Mouse (Mus musculus) G1E (cell line): ENCODE results near the gene Grrp1. TPM values are rescaled to one million over a fixed set of nuclear protein-coding genes. Genes with fewer than 3 reads are reported as not detected.

Source experiments
- ATAC-seq: 2 replicates; pipeline ENCODE4 v1.8.0; 2016; ENCODE audit warnings: mild to moderate bottlenecking; ENCODE audit not compliant: insufficient number of reproducible peaks, poor library complexity, low FRiP score, severe bottlenecking; ENCODE audit errors: extremely low read depth
- DNase-seq: peaks from one replicate; pipeline ENCODE4 v3.0.0; 2012; ENCODE audit warnings: low spot score
- H3K27me3 ChIP-seq: 2 replicates; pipeline ENCODE4 v1.6.1; 2012; ENCODE audit warnings: mild to moderate bottlenecking, low read length, inconsistent platforms; ENCODE audit not compliant: insufficient read depth
- H3K36me3 ChIP-seq: replicated peaks from 2 replicates; pipeline ENCODE3; 2012; ENCODE audit warnings: mild to moderate bottlenecking, inconsistent platforms
- H3K4me1 ChIP-seq: 2 replicates; pipeline ENCODE4 v1.6.1; 2012; ENCODE audit warnings: low read depth, low read length, inconsistent platforms, mixed read lengths; ENCODE audit not compliant: insufficient read depth
- H3K4me3 ChIP-seq: 2 replicates; pipeline ENCODE4 v1.5.1; 2012; ENCODE audit warnings: low read depth, mild to moderate bottlenecking, inconsistent platforms, low read length, moderate library complexity, mixed read lengths
- H3K9me3 ChIP-seq: replicated peaks from 2 replicates; pipeline ENCODE4 v1.6.1; 2012; ENCODE audit warnings: inconsistent platforms
- CTCF ChIP-seq: IDR thresholded peaks from 2 replicates; pipeline ENCODE4 v1.5.1; 2012; ENCODE audit warnings: low read depth, low read length, inconsistent platforms, mixed read lengths
- GATA1 ChIP-seq: IDR thresholded peaks from 2 replicates; pipeline ENCODE4 v1.6.1; 2012; ENCODE audit warnings: borderline replicate concordance, low read length, inconsistent platforms, mixed read lengths
- GATA2 ChIP-seq: IDR thresholded peaks from 2 replicates; pipeline ENCODE4 v1.6.1; 2012; ENCODE audit warnings: low read depth, low read length, inconsistent platforms, borderline replicate concordance
- POLR2AphosphoS5 ChIP-seq: IDR thresholded peaks from 2 replicates; pipeline ENCODE4 v1.6.1; 2012; ENCODE audit warnings: low read depth, low read length, inconsistent platforms; ENCODE audit not compliant: insufficient replicate concordance
- TAL1 ChIP-seq: conservative IDR thresholded peaks from 2 replicates; pipeline ENCODE4 v1.6.1; 2012; ENCODE audit warnings: low read depth, low read length, inconsistent platforms, mixed read lengths
- polyA plus RNA-seq: library from polyadenylated mRNA; stranded (reverse); fragments of >175 nt; gene quantifications from 2 replicates; pipeline ENCODE4 v1.2.3, GENCODE M21; 2012
- total RNA-seq, 2 experiments: library from RNA; stranded (forward) in 1 of 2; stranded (reverse) in 1 of 2; fragments of 200-1000 nt in 1 of 2; fragments of >200 nt in 1 of 2; fragmentation: Nextera tagmentation in 1 of 2; gene quantifications; 2 replicates each; pipeline ENCODE4 v1.2.3; 2014 to 2017

Gene Grrp1
- total and polyA plus RNA-seq, 3 experiments = not detected

DNA sequence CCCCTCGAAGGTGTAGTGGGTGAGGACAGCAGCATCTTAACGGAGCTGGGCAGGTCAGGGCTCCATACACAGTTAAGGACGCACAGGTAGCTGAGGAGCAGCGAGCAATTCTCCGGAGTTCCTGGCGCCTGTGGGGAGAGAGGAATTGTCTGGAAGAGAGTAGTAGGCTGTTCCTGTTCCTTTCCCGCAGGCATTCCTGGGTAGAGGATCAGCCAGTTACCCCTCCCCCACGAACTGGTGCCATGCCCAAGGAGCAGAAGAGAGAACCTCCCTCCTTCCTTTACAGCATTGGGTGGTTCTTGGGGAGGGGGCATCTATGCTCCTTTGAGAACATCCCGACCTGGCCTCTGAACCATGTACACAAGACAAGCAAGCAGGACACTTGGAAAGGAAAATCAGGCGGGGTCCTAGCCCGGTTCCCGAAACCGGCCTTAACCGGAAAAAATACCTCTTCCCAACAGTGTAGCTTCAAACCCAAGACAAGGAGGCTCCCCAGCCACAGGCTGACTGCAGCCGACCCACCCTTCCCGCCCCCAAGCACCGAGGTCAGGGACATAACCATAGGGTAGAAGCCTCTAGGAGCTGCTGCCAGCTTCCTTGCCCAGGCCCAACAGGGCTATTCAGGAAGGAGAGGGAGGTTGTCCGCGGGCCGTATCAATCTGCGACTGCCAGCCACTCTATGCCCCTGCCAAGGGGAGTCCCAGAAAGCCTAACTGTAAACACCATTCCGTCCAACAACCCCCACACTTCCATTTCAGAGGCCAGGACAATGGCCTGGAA is 1.6 kb downstream of the Grrp1 start:
- DNase-seq (no peak), ATAC-seq (no peak)
- no peak for TF ChIP-seq GATA1
- TF ChIP-seq TAL1 = no peak
- no peak for TF ChIP-seq GATA2
- no peak for TF ChIP-seq POLR2AphosphoS5
- TF ChIP-seq CTCF = no peak
- H3K9me3 ChIP-seq = peaks cover 13% of the 10 kb centered on the region
- H3K36me3 ChIP-seq = no peaks in the 10 kb centered on the region
- H3K4me3 ChIP-seq = no peak overlapping the region; the same call in 1 of the 2 replicates
- peaks cover 95% of the 10 kb centered on the region for H3K27me3 ChIP-seq
- H3K4me1 ChIP-seq = peaks cover 27% of the 10 kb centered on the region

DNA sequence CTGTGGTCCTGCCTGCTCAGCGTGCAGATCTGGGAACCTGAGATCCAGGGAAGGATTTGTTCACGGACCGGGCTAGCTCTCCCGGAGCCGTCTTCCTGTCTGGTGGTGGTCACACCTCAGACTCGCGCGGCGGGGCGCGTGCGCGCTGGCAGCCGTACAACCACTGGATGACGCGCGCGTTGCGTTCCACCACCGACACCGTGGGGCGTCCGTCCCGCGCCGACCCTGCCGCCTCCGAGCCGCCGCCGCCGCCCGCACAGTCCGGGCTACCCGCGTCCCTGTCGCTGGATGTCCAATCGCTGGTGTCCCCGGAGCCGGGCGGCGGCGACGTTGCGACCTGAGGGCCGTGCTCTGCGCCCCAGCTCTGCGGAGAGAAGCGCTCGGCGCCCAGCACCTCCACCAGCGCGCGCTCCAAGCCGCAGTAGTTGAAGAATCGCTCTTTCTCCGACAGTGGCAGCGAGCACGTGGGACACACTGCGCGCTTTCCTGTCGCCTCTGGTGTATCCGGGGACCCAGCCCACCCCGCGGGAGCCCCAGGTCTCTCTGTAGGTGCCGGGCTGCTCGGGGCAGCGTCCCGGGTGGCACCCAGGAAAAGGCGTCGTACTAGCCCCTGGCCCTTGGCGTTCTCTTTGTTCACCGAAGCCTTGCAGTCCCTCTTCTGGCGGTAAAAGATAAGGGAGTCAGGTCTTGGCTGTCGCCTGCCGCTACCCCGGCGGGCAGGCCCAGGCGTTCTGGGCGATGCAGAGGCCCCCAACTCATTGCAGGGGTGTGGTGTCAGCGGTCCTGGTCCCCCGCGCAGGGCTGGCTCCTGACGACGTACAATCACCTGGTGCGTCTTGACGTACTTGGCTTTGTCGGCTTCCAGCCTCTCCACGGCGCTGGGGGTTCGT is 2.4 kb downstream of the Grrp1 start:
- Histone ChIP-seq H3K4me3 (peak overlapping the region; percentile 32; the same call in 1 of the 2 replicates), H3K9me3 (peaks cover 13% of the 10 kb centered on the region), H3K4me1 (peaks cover 27% of the 10 kb centered on the region), H3K36me3 (no peaks in the 10 kb centered on the region), H3K27me3 (peaks cover 97% of the 10 kb centered on the region)
- no peak for DNase-seq
- no peak for ATAC-seq
- TF ChIP-seq CTCF = no peak
- TF ChIP-seq TAL1 = no peak
- no peak for TF ChIP-seq GATA2
- TF ChIP-seq POLR2AphosphoS5 = no peak
- no peak for TF ChIP-seq GATA1

GRCm38 (mm10) chr4:134250930-134251240 is 3.0 kb downstream of the Grrp1 start:
- no peaks in the 10 kb centered on the region for H3K36me3 ChIP-seq
- H3K4me1 ChIP-seq = peaks cover 31% of the 10 kb centered on the region
- ATAC-seq (no peak), DNase-seq (no peak)
- no peak overlapping the region; the same call in 1 of the 2 replicates for H3K4me3 ChIP-seq
- H3K27me3 ChIP-seq = peaks cover 97% of the 10 kb centered on the region
- no peak for TF ChIP-seq GATA2
- peaks cover 13% of the 10 kb centered on the region for H3K9me3 ChIP-seq

DNA sequence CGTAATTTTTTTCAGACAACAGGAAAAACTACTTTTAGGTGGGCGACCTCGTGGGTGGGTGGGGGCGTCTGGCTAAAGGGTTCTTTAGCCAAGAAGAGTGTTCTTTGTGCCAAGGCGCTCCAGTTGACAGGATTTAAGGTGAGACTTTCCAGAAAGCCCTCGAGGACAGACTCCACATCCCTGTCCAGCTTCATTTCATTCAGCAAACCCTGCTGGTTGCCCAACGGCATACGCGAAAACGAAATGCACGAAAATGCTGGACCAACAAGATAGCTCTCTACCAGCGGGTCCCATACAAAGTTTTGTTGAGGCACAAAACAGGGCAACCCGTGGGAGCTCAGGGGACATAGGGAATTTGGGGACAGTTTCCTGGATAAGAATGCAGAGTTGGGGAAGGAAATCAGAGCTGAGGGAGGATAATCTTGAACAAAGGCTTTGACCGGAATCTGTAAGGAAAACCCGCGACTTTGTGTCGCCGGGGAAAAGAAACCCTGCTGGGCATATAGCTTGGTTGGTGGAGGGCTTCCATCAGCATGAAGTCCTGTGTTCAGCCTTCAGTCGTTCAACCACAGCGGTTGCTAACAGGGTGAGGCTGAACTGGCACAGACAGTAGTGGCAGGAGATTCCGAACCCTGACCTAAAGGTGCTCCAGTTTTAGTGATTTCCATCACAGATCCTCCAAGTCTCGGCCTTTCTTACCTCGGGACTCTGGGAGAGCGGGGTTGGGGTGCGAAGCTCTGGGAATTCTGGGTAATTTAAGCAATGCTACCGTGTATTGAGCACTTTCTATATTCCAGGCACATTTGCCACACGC is 3.6 kb downstream of the Grrp1 start:
- H3K27me3 ChIP-seq = peaks cover 92% of the 10 kb centered on the region

GRCm38 (mm10) chr4:134249651-134250050 is 4.3 kb downstream of the Grrp1 start:
- Histone ChIP-seq H3K36me3 (peaks cover under 1% of the 10 kb centered on the region), H3K4me1 (peaks cover 39% of the 10 kb centered on the region), H3K4me3 (peak overlapping the region; percentile 60; the same call in 1 of the 2 replicates), H3K27me3 (peaks cover 86% of the 10 kb centered on the region), H3K9me3 (peaks cover 13% of the 10 kb centered on the region)
- ATAC-seq (no peak), DNase-seq (peak; percentile 65)
- TF ChIP-seq CTCF = 0 out of 2 replicates have a peak, but pooled peaks have one; percentile 10
- TF ChIP-seq GATA1 = no peak

More for the DNA sequence above, 3.6 kb downstream of the Grrp1 start:
- no peak for DNase-seq
- ATAC-seq = no peak
- Histone ChIP-seq H3K4me1 (peaks cover 36% of the 10 kb centered on the region), H3K36me3 (no peaks in the 10 kb centered on the region), H3K4me3 (peak overlapping the region; percentile 60; the same call in 1 of the 2 replicates), H3K9me3 (peaks cover 13% of the 10 kb centered on the region)
- TF ChIP-seq GATA1 (no peak), POLR2AphosphoS5 (no peak)

GRCm38 (mm10) chr4:134246719-134247258 is 7.1 kb downstream of the Grrp1 start, which contains the start of gene Gm30191:
Gene Gm30191 (plus strand): TSS chr4:134246935.
- peaks cover 20% of the 10 kb centered on the region for H3K36me3 ChIP-seq
- no peak for TF ChIP-seq CTCF
- TF ChIP-seq GATA2 = no peak
- no peak for TF ChIP-seq GATA1
- no peak for TF ChIP-seq TAL1
- TF ChIP-seq POLR2AphosphoS5 = no peak
- peaks cover 58% of the 10 kb centered on the region for H3K27me3 ChIP-seq
- peaks cover 48% of the 10 kb centered on the region for H3K4me1 ChIP-seq
- DNase-seq = no peak
- peaks cover 10% of the 10 kb centered on the region for H3K9me3 ChIP-seq
- H3K4me3 ChIP-seq = peak within 1 kb of the TSS; percentile 86; the same call in 1 of the 2 replicates
- ATAC-seq = no peak
